Mouse (Mus musculus) kidney, embryonic 16.5 days (tissue): ENCODE measurements at regions not wholly inside any gene's neighbourhood (a gene's known extent, or its start where the extent isn't known, plus 50 kb on each side); places are given as distances from the start of the nearest gene placed in this dataset.

Experiments used
- ATAC-seq: fragments of 200-750 bp; cut with Nextera tagmentation; 2 replicates; pipeline ENCODE4 v1.8.0; 2017; ENCODE audit warnings: moderate TSS enrichment; ENCODE audit not compliant: low FRiP score, low TSS enrichment
- H3K27ac ChIP-seq: fragments of 300-500 bp; sonication (generic); 2 replicates; pipeline ENCODE4 v1.5.1; 2014; ENCODE audit warnings: low read length
- H3K27me3 ChIP-seq: fragments of 300-500 bp; sonication (generic); 2 replicates; pipeline ENCODE4 v1.6.1; 2014; ENCODE audit warnings: low read length, control low read depth, mixed read lengths; ENCODE audit not compliant: insufficient read depth
- H3K36me3 ChIP-seq: fragments of 300-500 bp; sonication (generic); 2 replicates; pipeline ENCODE4 v1.6.1; 2014; ENCODE audit warnings: low read length, control low read depth, mixed read lengths; ENCODE audit not compliant: insufficient read depth
- H3K4me1 ChIP-seq: fragments of 300-500 bp; sonication (generic); 2 replicates; pipeline ENCODE4 v1.6.1; 2014; ENCODE audit warnings: low read length, control low read depth, mixed read lengths; ENCODE audit not compliant: insufficient read depth
- H3K4me2 ChIP-seq: fragments of 300-500 bp; sonication (generic); replicated peaks from 2 replicates; pipeline ENCODE4 v1.6.1; 2014; ENCODE audit warnings: low read depth, low read length
- H3K4me3 ChIP-seq: fragments of 300-500 bp; sonication (generic); 2 replicates; pipeline ENCODE4 v1.5.1; 2014; ENCODE audit warnings: mild to moderate bottlenecking, low read length
- H3K9ac ChIP-seq: fragments of 300-500 bp; sonication (generic); replicated peaks from 2 replicates; pipeline ENCODE4 v1.6.1; 2014; ENCODE audit warnings: low read length
- H3K9me3 ChIP-seq: fragments of 300-500 bp; sonication (generic); 2 replicates; pipeline ENCODE4 v1.6.1; 2016; ENCODE audit warnings: low read length, control low read depth
- WGBS: fragments of 180-500 bp; shearing (Covaris S2); extraction: QIAGEN DNeasy Blood & Tissue Kit; methylation state at CpG from one replicate; pipeline ENCODE4 v1.1.7; 2014; 5-methylcytosine and 5-hydroxymethylcytosine counted together

GRCm38 (mm10) chr12:106943874-106944273 is 544.6 kb upstream of the 3110018I06Rik start:
- Histone ChIP-seq H3K9ac (no peak overlapping the region), H3K27me3 (no peaks in the 10 kb centered on the region), H3K27ac (no peak overlapping the region), H3K4me3 (no peak overlapping the region), H3K9me3 (no peaks in the 10 kb centered on the region), H3K4me2 (no peak overlapping the region), H3K36me3 (no peaks in the 10 kb centered on the region), H3K4me1 (no peaks in the 10 kb centered on the region)
- ATAC-seq: no peak
- 61% methylated on average over 5 of the region's 5 CpGs for WGBS

DNA sequence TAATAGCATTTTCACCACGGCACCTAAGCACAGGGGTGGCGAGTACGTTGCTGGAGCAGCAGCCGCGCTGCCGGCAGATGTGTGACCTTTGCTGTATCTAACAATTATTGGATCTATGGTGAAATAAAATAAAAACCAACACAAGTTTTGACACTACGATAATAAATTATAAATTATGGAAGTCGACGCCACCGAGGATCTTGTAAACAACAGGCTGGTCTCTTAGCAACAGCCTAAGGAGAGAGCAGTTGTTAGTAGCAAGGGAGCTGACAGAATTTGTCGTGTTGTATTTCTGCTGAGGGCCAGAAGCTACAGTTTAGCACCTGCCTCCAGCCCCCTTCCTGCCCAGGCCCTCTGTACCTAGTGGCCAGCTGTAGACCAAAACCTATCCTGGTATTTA is 535.8 kb upstream of the 3110018I06Rik start:
- no peaks in the 10 kb centered on the region for H3K27me3 ChIP-seq
- no peak overlapping the region for H3K27ac ChIP-seq
- H3K4me2 ChIP-seq: no peak overlapping the region
- no peak overlapping the region for H3K4me3 ChIP-seq
- no peaks in the 10 kb centered on the region for H3K36me3 ChIP-seq
- H3K9ac ChIP-seq: no peak overlapping the region
- WGBS: 74% methylated on average over 11 of the region's 11 CpGs
- no peaks in the 10 kb centered on the region for H3K9me3 ChIP-seq
- no peak for ATAC-seq
- H3K4me1 ChIP-seq: no peaks in the 10 kb centered on the region

DNA sequence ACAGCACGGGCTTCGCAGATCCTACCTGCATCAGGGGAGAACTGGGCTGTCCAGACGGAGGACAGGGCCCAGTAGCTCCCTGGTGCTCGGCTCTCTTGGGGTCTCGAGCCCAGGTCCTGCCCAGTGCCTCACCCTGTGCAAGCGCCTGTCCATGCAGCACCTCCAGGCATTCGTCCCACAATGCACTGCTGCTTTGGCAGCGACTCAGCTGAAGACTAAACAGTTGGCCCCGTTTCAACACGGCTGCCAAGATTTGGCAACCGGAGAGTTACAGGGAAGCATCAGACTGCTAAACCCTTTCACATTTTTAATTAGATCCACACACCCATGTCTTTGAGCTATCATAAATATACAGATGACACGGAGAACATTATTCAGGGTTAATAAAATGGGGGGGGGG is 532.7 kb upstream of the 3110018I06Rik start:
- H3K9me3 ChIP-seq: no peaks in the 10 kb centered on the region
- WGBS: 61% methylated on average over 12 of the region's 12 CpGs
- H3K27ac ChIP-seq: no peak overlapping the region
- no peaks in the 10 kb centered on the region for H3K4me1 ChIP-seq
- no peak overlapping the region for H3K4me3 ChIP-seq
- no peaks in the 10 kb centered on the region for H3K36me3 ChIP-seq
- no peak for ATAC-seq
- no peaks in the 10 kb centered on the region for H3K27me3 ChIP-seq
- H3K4me2 ChIP-seq: no peak overlapping the region
- no peak overlapping the region for H3K9ac ChIP-seq

DNA sequence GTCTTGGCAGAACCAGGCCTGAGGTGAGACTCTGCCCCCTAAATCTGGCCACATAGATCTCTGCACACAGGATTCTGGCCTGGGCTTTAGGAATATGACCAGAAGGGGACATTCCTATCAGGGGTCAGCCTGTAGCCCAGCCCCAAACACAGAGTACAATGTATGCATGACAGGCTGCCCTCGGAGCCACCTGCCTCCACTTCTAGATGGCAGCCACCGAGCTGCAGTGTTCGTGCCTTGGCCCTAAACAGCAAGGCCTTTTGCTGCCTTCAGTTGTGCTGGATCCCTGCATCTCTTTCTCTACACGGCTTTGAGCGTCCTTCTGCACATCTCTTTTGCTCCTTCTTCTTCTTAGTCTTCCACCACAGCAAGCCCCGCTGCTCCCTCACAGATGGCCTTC is 532.2 kb upstream of the 3110018I06Rik start:
- no peaks in the 10 kb centered on the region for H3K9me3 ChIP-seq
- H3K4me1 ChIP-seq: no peaks in the 10 kb centered on the region
- H3K9ac ChIP-seq: no peak overlapping the region
- H3K36me3 ChIP-seq: no peaks in the 10 kb centered on the region
- ATAC-seq: no peak
- H3K4me2 ChIP-seq: no peak overlapping the region
- H3K4me3 ChIP-seq: no peak overlapping the region
- no peaks in the 10 kb centered on the region for H3K27me3 ChIP-seq
- H3K27ac ChIP-seq: no peak overlapping the region
- WGBS: 84% methylated on average over 6 of the region's 6 CpGs

DNA sequence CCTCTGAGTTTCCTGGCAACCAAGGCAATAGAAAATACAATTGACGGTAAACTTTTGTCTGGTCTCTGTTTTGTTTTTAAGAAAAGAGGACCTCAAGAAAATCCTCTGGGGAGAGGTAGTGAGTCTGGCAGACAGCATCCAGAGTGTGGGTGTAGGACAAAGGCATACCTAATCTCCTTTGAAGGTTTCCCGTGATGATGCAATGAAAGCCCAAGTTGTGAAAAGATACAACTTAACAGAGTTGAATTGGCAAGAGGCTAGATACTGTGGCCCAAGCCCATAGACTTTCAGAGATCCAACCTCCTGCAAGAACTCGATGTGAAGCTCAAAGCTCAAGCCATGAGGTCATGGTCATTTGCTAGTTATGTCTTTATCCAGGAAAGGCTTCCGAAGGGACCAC is 526.4 kb upstream of the 3110018I06Rik start:
- Histone ChIP-seq H3K27me3 (no peaks in the 10 kb centered on the region), H3K27ac (no peak overlapping the region), H3K4me2 (no peak overlapping the region), H3K4me3 (no peak overlapping the region), H3K36me3 (no peaks in the 10 kb centered on the region), H3K4me1 (no peaks in the 10 kb centered on the region), H3K9ac (no peak overlapping the region), H3K9me3 (peaks cover 6% of the 10 kb centered on the region; the same call in 1 of the 2 replicates)
- no peak for ATAC-seq
- 87% methylated on average over 4 of the region's 4 CpGs for WGBS

GRCm38 (mm10) chr12:106963762-106964161 is 524.7 kb upstream of the 3110018I06Rik start:
- Histone ChIP-seq H3K9me3 (peaks cover 6% of the 10 kb centered on the region; the same call in 1 of the 2 replicates), H3K4me2 (no peak overlapping the region), H3K9ac (no peak overlapping the region), H3K27me3 (no peaks in the 10 kb centered on the region), H3K27ac (no peak overlapping the region), H3K4me1 (no peaks in the 10 kb centered on the region), H3K4me3 (no peak overlapping the region), H3K36me3 (no peaks in the 10 kb centered on the region)
- WGBS: 64% methylated on average over 5 of the region's 5 CpGs
- no peak for ATAC-seq

GRCm38 (mm10) chr12:106969873-106970272 is 518.6 kb upstream of the 3110018I06Rik start:
- no peaks in the 10 kb centered on the region for H3K27me3 ChIP-seq
- ATAC-seq: no peak
- 56% methylated on average over 5 of the region's 5 CpGs for WGBS

GRCm38 (mm10) chr12:106992421-106992820 is 496.0 kb upstream of the 3110018I06Rik start:
- no peak overlapping the region for H3K27ac ChIP-seq
- no peaks in the 10 kb centered on the region for H3K4me1 ChIP-seq
- no peak for ATAC-seq
- H3K9me3 ChIP-seq: no peaks in the 10 kb centered on the region
- H3K36me3 ChIP-seq: no peaks in the 10 kb centered on the region
- no peak overlapping the region for H3K9ac ChIP-seq
- H3K4me2 ChIP-seq: no peak overlapping the region
- H3K27me3 ChIP-seq: no peaks in the 10 kb centered on the region
- 71% methylated on average over 3 of the region's 3 CpGs for WGBS
- no peak overlapping the region for H3K4me3 ChIP-seq

More at GRCm38 (mm10) chr12:106969873-106970272, 518.6 kb upstream of the 3110018I06Rik start:
- Histone ChIP-seq H3K27ac (no peak overlapping the region), H3K9me3 (no peaks in the 10 kb centered on the region), H3K4me3 (no peak overlapping the region), H3K4me2 (no peak overlapping the region), H3K36me3 (no peaks in the 10 kb centered on the region), H3K9ac (no peak overlapping the region), H3K4me1 (no peaks in the 10 kb centered on the region)

GRCm38 (mm10) chr12:106993011-106993410 is 495.4 kb upstream of the 3110018I06Rik start:
- Histone ChIP-seq H3K4me1 (no peaks in the 10 kb centered on the region), H3K27me3 (no peaks in the 10 kb centered on the region), H3K9me3 (no peaks in the 10 kb centered on the region), H3K27ac (no peak overlapping the region), H3K9ac (no peak overlapping the region), H3K4me2 (no peak overlapping the region), H3K4me3 (no peak overlapping the region), H3K36me3 (no peaks in the 10 kb centered on the region)
- WGBS: 55% methylated on average over 4 of the region's 4 CpGs
- ATAC-seq: no peak

- Histone ChIP-seq H3K9me3 (no peaks in the 10 kb centered on the region), H3K9ac (no peak overlapping the region), H3K36me3 (no peaks in the 10 kb centered on the region), H3K4me2 (peak overlapping the region; percentile 7; the same call in 1 of the 2 replicates), H3K4me1 (no peaks in the 10 kb centered on the region), H3K27me3 (no peaks in the 10 kb centered on the region), H3K4me3 (no peak overlapping the region), H3K27ac (no peak overlapping the region)
- WGBS: 51% methylated on average over 20 of the region's 20 CpGs
- no peak for ATAC-seq
Measured at GRCm38 (mm10) chr12:107010995-107011786, 477.2 kb upstream of the 3110018I06Rik start.
